Mouse (Mus musculus): ENCODE data around the gene Lmx1b. TPM values are rescaled to one million over a fixed set of nuclear protein-coding genes. Genes with fewer than 3 reads are reported as not detected.

The Lmx1b gene
- total and polyA plus RNA-seq, 3 experiments, result not detected

- Histone ChIP-seq H3K9me3 (replicated peaks; ENCODE audit: low read length) (peaks cover 39% of the 10 kb centered on the region), H3K79me2 (replicated peaks; ENCODE audit: control insufficient read depth, extremely low read depth, insufficient read depth, poor library complexity, severe bottlenecking) (no peaks in the 10 kb centered on the region), H3K4me1 (ENCODE audit: control insufficient read depth in 1 of 2, insufficient read depth in 2 of 2) (peaks cover 0 to 7% of the 10 kb centered on the region in 2 experiments; a peak in 2 of 4 replicates), H3K4me2 (ENCODE audit: insufficient read depth, low read depth, poor library complexity, severe bottlenecking) (no peak overlapping the region), H3K27me3 (replicated peaks) (peaks cover 51% of the 10 kb centered on the region), H3K36me3 (replicated peaks in 1 of 2; ENCODE audit: control insufficient read depth in 1 of 2, insufficient read depth in 1 of 2, low read length in 1 of 2) (no peaks in the 10 kb centered on the region), H3K9ac (ENCODE audit: insufficient read depth, low read depth) (no peak overlapping the region), H3K4me3 (replicated peaks in 1 of 3; ENCODE audit: low read depth in 2 of 3, low read length in 2 of 3, poor library complexity in 1 of 3) (no peak overlapping the region), H3K27ac (ENCODE audit: insufficient read depth, low read depth) (no peak overlapping the region)
- TF ChIP-seq RCOR1 (conservative IDR thresholded peaks at IDR 0.05; ENCODE audit: low read depth, low read length) (no peak), NELFE (IDR thresholded peaks at IDR 0.05; ENCODE audit: low read depth, low read length) (no peak), ETS1 (conservative IDR thresholded peaks at IDR 0.05; ENCODE audit: low read depth, low read length) (no peak), HCFC1 (IDR thresholded peaks at IDR 0.05; ENCODE audit: low read depth, low read length) (no peak), USF1 (IDR thresholded peaks at IDR 0.05; ENCODE audit: low read depth, low read length) (no peak), POLR2AphosphoS2 (IDR thresholded peaks at IDR 0.05; ENCODE audit: low read depth, low read length) (no peak), BHLHE40 (IDR thresholded peaks at IDR 0.05; ENCODE audit: low read depth, low read length) (no peak), RAD21 (IDR thresholded peaks at IDR 0.05; ENCODE audit: low read depth, low read length) (no peak), MXI1 (IDR thresholded peaks at IDR 0.05; ENCODE audit: low read depth, low read length) (no peak), TCF12 (IDR thresholded peaks at IDR 0.05; ENCODE audit: low read depth, low read length) (no peak), UBTF (IDR thresholded peaks at IDR 0.05; ENCODE audit: low read depth, low read length) (no peak), MAZ (IDR thresholded peaks at IDR 0.05; ENCODE audit: low read depth, low read length) (no peak), SMC3 (IDR thresholded peaks at IDR 0.05; ENCODE audit: low read depth, low read length) (no peak)
- in situ Hi-C loops (cut with MboI; ENCODE audit: low pct_ligation_motif_present, low pct_unique_long_range_greater_than_20kb, low sequenced_read_pairs), result no loop called here
- no peak for DNase-seq (ENCODE audit: extremely low read depth)
- dilution Hi-C loops (cut with MboI; ENCODE audit: extremely low pct_ligation_motif_present, extremely low pct_unique_long_range_greater_than_20kb, low sequenced_read_pairs), result no loop called here
Observed at GRCm38 (mm10) chr2:33643721-33644713, 3.7 kb upstream of the Lmx1b start.

GRCm38 (mm10) chr2:33642650-33643458 is 2.5 kb upstream of the Lmx1b start:
- H3K9ac ChIP-seq (ENCODE audit: insufficient read depth, low read depth), result no peak overlapping the region
- dilution Hi-C loops (cut with MboI; ENCODE audit: extremely low pct_ligation_motif_present, extremely low pct_unique_long_range_greater_than_20kb, low sequenced_read_pairs) (no loop called here), in situ Hi-C loops (cut with MboI; ENCODE audit: low pct_ligation_motif_present, low pct_unique_long_range_greater_than_20kb, low sequenced_read_pairs) (no loop called here)
- H3K4me1 ChIP-seq (ENCODE audit: control insufficient read depth in 1 of 2, insufficient read depth in 2 of 2), result peaks cover 0 to 7% of the 10 kb centered on the region in 2 experiments; a peak in 2 of 4 replicates
- DNase-seq (ENCODE audit: extremely low read depth), result no peak
- peaks cover 41% of the 10 kb centered on the region for H3K9me3 ChIP-seq (replicated peaks; ENCODE audit: low read length)
- no peak overlapping the region for H3K4me2 ChIP-seq (ENCODE audit: insufficient read depth, low read depth, poor library complexity, severe bottlenecking)
- no peaks in the 10 kb centered on the region for H3K79me2 ChIP-seq (replicated peaks; ENCODE audit: control insufficient read depth, extremely low read depth, insufficient read depth, poor library complexity, severe bottlenecking)
- peak; percentile 39 for TF ChIP-seq RAD21 (IDR thresholded peaks at IDR 0.05; ENCODE audit: low read depth, low read length)
- no peak for TF ChIP-seq MEF2A (IDR thresholded peaks at IDR 0.05; ENCODE audit: borderline replicate concordance, low read depth, low read length)
- TF ChIP-seq SMC3 (IDR thresholded peaks at IDR 0.05; ENCODE audit: low read depth, low read length), result peak; percentile 44
- TF ChIP-seq EP300 (IDR thresholded peaks at IDR 0.05; ENCODE audit: low read length), result no peak
- no peak for TF ChIP-seq JUN (IDR thresholded peaks at IDR 0.05; ENCODE audit: insufficient read depth, low read depth, low read length)
- no peak for TF ChIP-seq POLR2A (IDR thresholded peaks at IDR 0.05; ENCODE audit: low read depth, low read length)
- no peak for TF ChIP-seq POLR2AphosphoS2 (IDR thresholded peaks at IDR 0.05; ENCODE audit: low read depth, low read length)
- peak in 1 of 2 experiments; percentile 53; a peak in 2 of 4 replicates for TF ChIP-seq CTCF (conservative IDR thresholded peaks at IDR 0.05 in 1 of 2, IDR thresholded peaks at IDR 0.05 in 1 of 2; ENCODE audit: low read depth in 2 of 2, low read length in 2 of 2)
- no peak overlapping the region for H3K27ac ChIP-seq (ENCODE audit: insufficient read depth, low read depth)
- no peak overlapping the region for H3K4me3 ChIP-seq (replicated peaks in 1 of 3; ENCODE audit: low read depth in 2 of 3, low read length in 2 of 3, poor library complexity in 1 of 3)
- H3K36me3 ChIP-seq (replicated peaks in 1 of 2; ENCODE audit: control insufficient read depth in 1 of 2, insufficient read depth in 1 of 2, low read length in 1 of 2), result no peaks in the 10 kb centered on the region
- peaks cover 54% of the 10 kb centered on the region for H3K27me3 ChIP-seq (replicated peaks)
